Mouse (Mus musculus): Measurements from ENCODE around the gene Ncoa5.

DNA sequence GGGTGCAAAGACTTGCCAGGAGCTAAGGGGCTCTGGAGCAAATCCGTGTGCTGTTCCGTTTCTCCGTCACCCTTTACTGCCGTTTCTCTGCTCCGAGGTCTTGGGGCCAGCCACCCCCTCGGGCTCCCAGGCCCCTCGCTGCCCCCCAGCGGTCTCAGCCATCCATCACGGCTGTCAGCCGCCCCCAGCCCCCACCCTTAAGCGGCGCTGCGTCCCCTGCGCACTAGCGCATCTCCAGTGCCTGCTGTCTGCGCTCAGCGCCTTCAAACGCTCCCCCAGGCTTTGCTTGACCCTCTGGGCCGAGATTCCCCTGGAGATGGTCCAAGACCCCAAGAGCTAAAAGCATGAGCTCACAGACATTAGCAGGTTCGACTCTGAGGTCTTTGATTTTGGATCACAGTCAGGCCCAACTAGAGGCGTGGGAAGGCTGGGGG is 65.3 kb downstream of the Ncoa5 start:
- no peak for TF ChIP-seq POLR2A (IDR thresholded peaks at IDR 0.05; ENCODE audit: extremely low read depth, insufficient read depth, low read length)
- TF ChIP-seq CTCF (IDR thresholded peaks at IDR 0.05; ENCODE audit: low read depth, low read length) = no peak

All from liver, adult 2 months (tissue).